In genomic region chrX:60403062-60403763, GRCm38 (mm10) we compare ENCODE assay signal across 8 mouse cellular contexts.
DNase-seq lines count a peak whose midpoint lies in the region; ATAC-seq lines count a peak whose summit lies in the region.

No protein-coding gene starts in this region.

- H3K4me2 ChIP-seq in embryonic facial prominence, embryonic 11.5 days (ENCODE audit: low read depth, low read length): peak overlapping the region; percentile 53
- peak overlapping the region; percentile 75 for H3K4me2 ChIP-seq in heart, embryonic 15.5 days
- H3K4me2 ChIP-seq in midbrain, embryonic 11.5 days: peak overlapping the region; percentile 56
- peak overlapping the region; percentile 66 for H3K4me2 ChIP-seq in stomach, embryonic 15.5 days

- H3K27me3 ChIP-seq in embryonic facial prominence, embryonic 11.5 days (ENCODE audit: control insufficient read depth, insufficient read depth, low read length): no peaks in the 10 kb centered on the region
- no peaks in the 10 kb centered on the region for H3K27me3 ChIP-seq in heart, embryonic 15.5 days
- no peaks in the 10 kb centered on the region for H3K27me3 ChIP-seq in midbrain, embryonic 11.5 days (ENCODE audit: control insufficient read depth, insufficient read depth, low read length)
- H3K27me3 ChIP-seq in stomach, embryonic 15.5 days (replicated peaks): no peaks in the 10 kb centered on the region

- H3K4me3 ChIP-seq in embryonic facial prominence, embryonic 11.5 days (ENCODE audit: low read depth, low read length): peak overlapping the region; percentile 62
- peak overlapping the region; percentile 75 for H3K4me3 ChIP-seq in heart, embryonic 15.5 days
- H3K4me3 ChIP-seq in midbrain, embryonic 11.5 days (ENCODE audit: low read depth, low read length): peak overlapping the region; percentile 65
- H3K4me3 ChIP-seq in stomach, embryonic 15.5 days (replicated peaks): peak overlapping the region; percentile 62

- H3K9ac ChIP-seq in embryonic facial prominence, embryonic 11.5 days (replicated peaks; ENCODE audit: low read length): peak overlapping the region; percentile 68
- H3K9ac ChIP-seq in heart, embryonic 15.5 days: peak overlapping the region; percentile 70
- peak overlapping the region; percentile 91 for H3K9ac ChIP-seq in midbrain, embryonic 11.5 days (ENCODE audit: low read length)
- peak overlapping the region; percentile 39; the same call in 1 of the 2 replicates for H3K9ac ChIP-seq in stomach, embryonic 15.5 days

- no peaks in the 10 kb centered on the region for H3K4me1 ChIP-seq in embryonic facial prominence, embryonic 11.5 days (ENCODE audit: control insufficient read depth, insufficient read depth, low read length)
- H3K4me1 ChIP-seq in heart, embryonic 15.5 days (replicated peaks): no peaks in the 10 kb centered on the region
- H3K4me1 ChIP-seq in midbrain, embryonic 11.5 days (ENCODE audit: control insufficient read depth, insufficient read depth, low read length): 0 out of 2 replicates have a peak, but pooled peaks cover 5% of the 10 kb centered on the region
- no peaks in the 10 kb centered on the region for H3K4me1 ChIP-seq in stomach, embryonic 15.5 days

- no peaks in the 10 kb centered on the region for H3K36me3 ChIP-seq in embryonic facial prominence, embryonic 11.5 days (replicated peaks; ENCODE audit: control insufficient read depth, insufficient read depth, low read depth, low read length)
- no peaks in the 10 kb centered on the region for H3K36me3 ChIP-seq in heart, embryonic 15.5 days
- no peaks in the 10 kb centered on the region for H3K36me3 ChIP-seq in midbrain, embryonic 11.5 days (ENCODE audit: control insufficient read depth, insufficient read depth, low read length)
- H3K36me3 ChIP-seq in stomach, embryonic 15.5 days: no peaks in the 10 kb centered on the region

- WGBS in embryonic facial prominence, embryonic 11.5 days: 12% methylated on average over 45 of the region's 46 CpGs
- WGBS in heart, embryonic 15.5 days: 17% methylated on average over 38 of the region's 46 CpGs
- 22% methylated on average over 38 of the region's 46 CpGs for WGBS in midbrain, embryonic 11.5 days
- WGBS in stomach, embryonic 15.5 days: 12% methylated on average over 35 of the region's 46 CpGs

- H3K27ac ChIP-seq in embryonic facial prominence, embryonic 11.5 days (replicated peaks; ENCODE audit: low read depth, low read length): no peak overlapping the region
- peak overlapping the region; percentile 56 for H3K27ac ChIP-seq in heart, embryonic 15.5 days
- H3K27ac ChIP-seq in midbrain, embryonic 11.5 days (ENCODE audit: low read depth, low read length): no peak overlapping the region
- H3K27ac ChIP-seq in stomach, embryonic 15.5 days: no peak overlapping the region

- peak; percentile 45 for DNase-seq in CD4-positive, CD25-positive, alpha-beta regulatory T cell, adult 2 months (ENCODE audit: low read depth, low spot score)
- peak; percentile 27 for DNase-seq in T-cell, adult 2 months (ENCODE audit: low spot score)
- DNase-seq in embryonic facial prominence, embryonic 11.5 days (ENCODE audit: low spot score): peak; percentile 2
- peak; percentile 12 to 32 for DNase-seq in kidney, postnatal 4 days
- DNase-seq in midbrain, embryonic 11.5 days (ENCODE audit: low spot score, missing footprints): peak; percentile 91

- H3K9me3 ChIP-seq in embryonic facial prominence, embryonic 11.5 days (replicated peaks; ENCODE audit: control insufficient read depth, low read length): no peaks in the 10 kb centered on the region
- H3K9me3 ChIP-seq in heart, embryonic 15.5 days (replicated peaks): no peaks in the 10 kb centered on the region
- H3K9me3 ChIP-seq in midbrain, embryonic 11.5 days (ENCODE audit: control insufficient read depth, low read length): no peaks in the 10 kb centered on the region
- H3K9me3 ChIP-seq in stomach, embryonic 15.5 days: no peaks in the 10 kb centered on the region

- ATAC-seq in CD4-positive, CD25-positive, alpha-beta regulatory T cell, adult 4 months: no peak
- peak; percentile 25; the same call in 1 of the 2 replicates for ATAC-seq in embryonic facial prominence, embryonic 11.5 days (replicated peaks; ENCODE audit: insufficient number of reproducible peaks, low FRiP score, low TSS enrichment, low read depth)
- ATAC-seq in heart, embryonic 15.5 days (replicated peaks; ENCODE audit: insufficient number of reproducible peaks, insufficient read depth, low FRiP score, low read depth): peak; percentile 36; the same call in 1 of the 2 replicates
- no peak; the same call in 1 of the 2 replicates for ATAC-seq in midbrain, embryonic 11.5 days (ENCODE audit: low FRiP score)
- no peak for ATAC-seq in stomach, embryonic 15.5 days (ENCODE audit: insufficient read depth, low FRiP score, low read depth)

Comparison
In these comparisons a context has a peak if more than half of its experiments do, and no peak if none do; other contexts are left out.
1. DNase-seq: peak in every context shown above with its lines; median percentile 91 in midbrain, embryonic 11.5 days; 45 in CD4-positive, CD25-positive, alpha-beta regulatory T cell, adult 2 months; 27 in T-cell, adult 2 months; 22 in kidney, postnatal 4 days; 2 in embryonic facial prominence, embryonic 11.5 days.
2. ATAC-seq: peak in embryonic facial prominence, embryonic 11.5 days (single experiment) and heart, embryonic 15.5 days (single experiment); none in CD4-positive, CD25-positive, alpha-beta regulatory T cell, adult 4 months (single experiment), midbrain, embryonic 11.5 days (single experiment) and stomach, embryonic 15.5 days (single experiment).
3. H3K9ac ChIP-seq: peak in every context shown above with its lines; median percentile 91 in midbrain, embryonic 11.5 days; 70 in heart, embryonic 15.5 days; 68 in embryonic facial prominence, embryonic 11.5 days; 39 in stomach, embryonic 15.5 days.
4. Peak in every context shown above with its lines, with median percentiles within 50 percentile points of each other: H3K4me2 ChIP-seq and H3K4me3 ChIP-seq.